Mouse (Mus musculus) lung, adult 10 weeks (tissue): ENCODE data around the gene Btnl6. TPM values are rescaled to one million over a fixed set of nuclear protein-coding genes. Genes with fewer than 3 reads are reported as not detected.

Experiments used
- polyA plus RNA-seq: library from polyadenylated mRNA; stranded (reverse); fragments of 350-450 nt; fragmentation: Illumina TruSeq; extraction: RNeasy Lipid Tissue Mini Kit (QIAGEN cat#74804); gene quantifications from one replicate; pipeline ENCODE4 v1.2.3, GENCODE M21; 2014; ENCODE audit warnings: low read depth, low replicate concordance; ENCODE audit not compliant: insufficient read depth

Btnl6 gene
- not detected for polyA plus RNA-seq

DNA sequence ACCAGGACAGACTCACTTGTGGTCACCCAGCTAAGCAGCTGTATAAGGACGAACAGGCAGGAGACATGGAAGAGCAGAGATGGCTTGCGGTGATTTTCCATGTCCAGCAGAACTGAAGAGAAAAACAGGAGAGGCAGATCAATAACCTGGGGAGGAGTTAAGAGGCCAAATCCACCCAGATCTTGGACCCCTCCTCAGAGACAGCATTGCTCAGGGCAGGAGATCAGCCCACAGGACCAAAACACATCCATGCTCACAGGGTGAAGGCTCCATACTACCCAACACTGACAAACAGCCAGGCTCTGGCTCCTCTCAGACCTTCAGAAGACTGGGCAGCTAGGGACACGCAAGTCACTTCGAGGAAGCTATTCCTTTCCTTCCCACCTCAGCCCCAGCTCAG, at the start of gene Btnl6:
Gene Btnl6, minus strand, starts transcription at position 101 of the 400 bp plus-strand sequence.

GRCm38 (mm10) chr17:34564003-34564421, 46.9 kb upstream of the Btnl6 start, which contains the start of gene Notch4:
TSS of gene Notch4 (plus strand) at chr17:34564268.

DNA sequence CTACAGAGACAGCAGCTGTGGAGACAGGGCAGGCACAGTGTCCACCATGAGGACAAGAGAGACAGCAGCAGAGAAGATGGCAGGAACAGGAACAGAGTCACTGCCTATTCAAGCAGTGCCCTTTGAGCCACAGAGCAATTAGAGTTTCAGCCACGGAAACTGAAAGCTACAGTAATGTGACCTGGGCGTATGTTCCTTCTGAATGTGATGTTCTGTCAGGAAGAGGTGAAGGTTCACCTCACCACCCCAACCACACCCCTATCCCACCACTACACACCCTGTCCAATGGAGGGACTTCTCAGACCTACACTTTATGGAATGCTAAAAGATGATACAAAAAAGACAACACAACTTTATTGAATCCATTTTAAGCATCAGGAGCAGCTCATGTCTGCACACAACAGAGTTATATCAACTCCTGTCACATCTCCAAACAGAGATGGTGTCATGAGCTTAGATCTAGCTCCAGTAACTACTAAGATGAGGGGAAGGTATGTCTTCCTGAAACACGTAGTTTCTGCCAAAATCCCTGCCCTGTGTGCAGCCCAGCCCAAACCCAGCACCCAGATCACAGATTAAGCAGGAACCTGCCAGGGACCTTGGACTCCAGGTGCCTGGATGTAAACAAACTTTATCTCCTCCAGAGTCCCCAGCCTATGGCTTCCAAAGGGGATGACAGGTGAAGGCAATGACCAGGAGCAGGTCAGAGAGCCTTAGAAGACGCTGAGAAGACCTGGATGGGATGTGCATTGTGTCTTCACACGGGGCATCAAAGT, 39.7 kb downstream of the Btnl6 start, which contains the start of gene Btnl4:
Gene Btnl4, minus strand, starts transcription at position 81 of the 776 bp plus-strand sequence.

Other genes starting within 250 kb of the Btnl6 start
- 647 TPM for gene H2-Aa, start 229.5 kb downstream of the Btnl6 start, polyA plus RNA-seq
- 475 TPM for gene H2-Eb1, start 211.5 kb downstream of the Btnl6 start, polyA plus RNA-seq
- gene H2-Eb2, start 191.7 kb downstream of the Btnl6 start, polyA plus RNA-seq: 1.6 TPM
- gene Btnl2, start 162.5 kb downstream of the Btnl6 start, polyA plus RNA-seq: 0.20 TPM
- gene Btnl1, start 140.2 kb downstream of the Btnl6 start, polyA plus RNA-seq: not detected
- 0.24 TPM for gene BC051142, start 118.5 kb downstream of the Btnl6 start, polyA plus RNA-seq
- not detected for gene Btnl4, start 40.0 kb downstream of the Btnl6 start, polyA plus RNA-seq
- 20.4 TPM for gene Notch4, start 46.9 kb upstream of the Btnl6 start, polyA plus RNA-seq
- gene Gpsm3, start 72.5 kb upstream of the Btnl6 start, polyA plus RNA-seq: 40.6 TPM
- 32.4 TPM for gene Pbx2, start 73.9 kb upstream of the Btnl6 start, polyA plus RNA-seq
- gene Ager, start 80.5 kb upstream of the Btnl6 start, polyA plus RNA-seq: 2,693 TPM
- gene Rnf5, start 86.3 kb upstream of the Btnl6 start, polyA plus RNA-seq: 48.1 TPM
- 36.8 TPM for gene Agpat1, start 86.9 kb upstream of the Btnl6 start, polyA plus RNA-seq
- gene Egfl8, start 98.6 kb upstream of the Btnl6 start, polyA plus RNA-seq: 4.1 TPM
- 30.7 TPM for gene Ppt2, start 111.2 kb upstream of the Btnl6 start, polyA plus RNA-seq
- gene Prrt1, start 112.2 kb upstream of the Btnl6 start, polyA plus RNA-seq: 1.6 TPM
- gene Fkbpl, start 127.4 kb upstream of the Btnl6 start, polyA plus RNA-seq: 6.8 TPM
- 31.2 TPM for gene Atf6b, start 129.8 kb upstream of the Btnl6 start, polyA plus RNA-seq
- gene Tnxb, start 153.2 kb upstream of the Btnl6 start, polyA plus RNA-seq: 7.5 TPM
- gene C4b, start 226.5 kb upstream of the Btnl6 start, polyA plus RNA-seq: 122 TPM